In genomic region chr5:143037201-143037600, GRCm38 (mm10) we compare ENCODE assay signal across 9 mouse cellular contexts.
DNase-seq lines count a peak whose midpoint lies in the region; TF ChIP-seq lines count a peak whose summit lies in the region.
"Had no signal": no experiment of that assay in that cellular context is flagged by ENCODE, and none has a peak within 500 bp of the region (broad histone marks: within the 10 kb centered on the region; RNA-seq: fewer than 3 reads in every experiment).

No protein-coding gene starts in this region.

- DNase-seq in adrenal gland, adult 2 months, result peak; percentile 38
- DNase-seq in adrenal gland, adult 18-20 months (ENCODE audit: low spot score in 2 of 2), result no peak
- DNase-seq in left cerebral cortex, adult 2 months (ENCODE audit: extremely low spot score in 1 of 2, low spot score in 2 of 2), result peak in 1 of 2 experiments; percentile 33
- DNase-seq in left cerebral cortex, adult 11 months (ENCODE audit: low spot score), result no peak
- peak; percentile 76 for DNase-seq in adipocyte (ENCODE audit: low spot score)
- DNase-seq in forelimb bud, embryonic 11.5 days (ENCODE audit: low read depth, low spot score), result peak; percentile 68
- peak; percentile 71 for DNase-seq in naive thymus-derived CD4-positive, alpha-beta T cell, adult 2 months (ENCODE audit: low read depth)
- DNase-seq in testis, postnatal 14 days (ENCODE audit: low spot score), result no peak

- H3K27ac ChIP-seq in left cerebral cortex, adult 2 months, result no peak overlapping the region
- H3K27ac ChIP-seq: heart, embryonic 15.5 days had no signal

- no peak overlapping the region for H3K4me3 ChIP-seq in left cerebral cortex, adult 2 months
- H3K4me3 ChIP-seq: heart, embryonic 15.5 days had no signal

- peak; percentile 83 for TF ChIP-seq CTCF in left cerebral cortex, adult 2 months (IDR thresholded peaks at IDR 0.05)

- intact Hi-C loops in left cerebral cortex, adult 2 months (cut with DNase I), result loop anchor here (1.0 kb wide), 1 partner anchor 158 kb away; no protein-coding TSS in a partner anchor

Comparison
In these comparisons a context has a peak if more than half of its experiments do, and no peak if none do; other contexts are left out.
1. DNase-seq: peak in adrenal gland, adult 2 months (single experiment), adipocyte (single experiment), forelimb bud, embryonic 11.5 days (single experiment) and naive thymus-derived CD4-positive, alpha-beta T cell, adult 2 months (single experiment); none in adrenal gland, adult 18-20 months (0 of 2), left cerebral cortex, adult 11 months (single experiment) and testis, postnatal 14 days (single experiment).